ENCODE assay signal across 12 mouse cellular contexts in genomic region chr13:55595375-55595774, GRCm38 (mm10). TPM values are rescaled to one million over a fixed set of nuclear protein-coding genes. Genes with fewer than 3 reads are reported as not detected.
DNase-seq lines count a peak whose midpoint lies in the region; ATAC-seq and TF ChIP-seq lines count a peak whose summit lies in the region.
"Had no signal": no experiment of that assay in that cellular context is flagged by ENCODE, and none has a peak within 500 bp of the region (broad histone marks: within the 10 kb centered on the region; RNA-seq: fewer than 3 reads in every experiment).

No protein-coding gene starts in this region.

- 92% methylated on average over 12 of the region's 12 CpGs for WGBS in forebrain, embryonic 10.5 days
- 86% methylated on average over 12 of the region's 12 CpGs for WGBS in forebrain, embryonic 14.5 days
- 92% methylated on average over 12 of the region's 12 CpGs for WGBS in hindbrain, embryonic 12.5 days

- H3K9ac ChIP-seq in forebrain, embryonic 14.5 days (ENCODE audit: low read length): no peak overlapping the region
- no peak overlapping the region for H3K9ac ChIP-seq in hindbrain, embryonic 12.5 days
- H3K9ac ChIP-seq: forebrain, embryonic 12.5 days had no signal

- H3K4me3 ChIP-seq in forebrain, embryonic 10.5 days: peak overlapping the region; percentile 3; the same call in 1 of the 2 replicates
- no peak overlapping the region for H3K4me3 ChIP-seq in forebrain, embryonic 14.5 days (ENCODE audit: low read depth, low read length)
- H3K4me3 ChIP-seq in gastrocnemius, adult 2 months: peak overlapping the region; percentile 99
- H3K4me3 ChIP-seq in hindbrain, embryonic 12.5 days: no peak overlapping the region
- H3K4me3 ChIP-seq: forebrain, embryonic 12.5 days had no signal

- DNase-seq in forebrain, embryonic 10.5 days (ENCODE audit: extremely low spot score, low spot score): no peak
- no peak for DNase-seq in forebrain, embryonic 14.5 days (ENCODE audit: low spot score)
- peak; percentile 92 for DNase-seq in brain, adult 2 months (ENCODE audit: low read depth, low spot score)
- DNase-seq in gastrocnemius, adult 2 months: peak; percentile 85
- peak; percentile 62 to 76 for DNase-seq in left cerebral cortex, postnatal 14 days (ENCODE audit: low spot score in 2 of 2)
- no peak for DNase-seq in thymus, postnatal 36 days
- no peak for DNase-seq in spleen, postnatal 10 days (ENCODE audit: low spot score in 2 of 2)
- DNase-seq: heart, postnatal 14 days had no signal

- H3K4me2 ChIP-seq in forebrain, embryonic 14.5 days (ENCODE audit: low read length): no peak overlapping the region
- H3K4me2 ChIP-seq in hindbrain, embryonic 12.5 days (replicated peaks): no peak overlapping the region

- no peak overlapping the region for H3K27ac ChIP-seq in forebrain, embryonic 10.5 days
- H3K27ac ChIP-seq in forebrain, embryonic 14.5 days (ENCODE audit: low read depth, low read length): no peak overlapping the region
- H3K27ac ChIP-seq in gastrocnemius, adult 2 months: peak overlapping the region; percentile 62
- H3K27ac ChIP-seq in hindbrain, embryonic 12.5 days: no peak overlapping the region
- H3K27ac ChIP-seq: forebrain, embryonic 12.5 days; kidney, postnatal 0 days; liver, embryonic 12.5 days had no signal

- peaks cover 45% of the 10 kb centered on the region for H3K36me3 ChIP-seq in forebrain, embryonic 10.5 days (replicated peaks)
- peaks cover 40% of the 10 kb centered on the region for H3K36me3 ChIP-seq in forebrain, embryonic 14.5 days (ENCODE audit: control insufficient read depth, insufficient read depth, low read length)
- peaks cover 41% of the 10 kb centered on the region for H3K36me3 ChIP-seq in hindbrain, embryonic 12.5 days

- no peak for TF ChIP-seq CTCF in gastrocnemius, adult 2 months (IDR thresholded peaks at IDR 0.05)

- no peaks in the 10 kb centered on the region for H3K9me3 ChIP-seq in forebrain, embryonic 10.5 days
- H3K9me3 ChIP-seq in forebrain, embryonic 14.5 days (replicated peaks; ENCODE audit: control insufficient read depth, low read length): no peaks in the 10 kb centered on the region
- no peaks in the 10 kb centered on the region for H3K9me3 ChIP-seq in hindbrain, embryonic 12.5 days (replicated peaks)
- H3K9me3 ChIP-seq: forebrain, embryonic 12.5 days; liver, embryonic 12.5 days had no signal

- peaks cover 29% of the 10 kb centered on the region for H3K4me1 ChIP-seq in forebrain, embryonic 10.5 days
- peaks cover 8% of the 10 kb centered on the region for H3K4me1 ChIP-seq in forebrain, embryonic 14.5 days (ENCODE audit: control insufficient read depth, insufficient read depth, low read length)
- peaks cover 13% of the 10 kb centered on the region for H3K4me1 ChIP-seq in hindbrain, embryonic 12.5 days

- ATAC-seq in forebrain, embryonic 14.5 days: no peak
- no peak for ATAC-seq in hindbrain, embryonic 12.5 days (ENCODE audit: low FRiP score)
- ATAC-seq: liver, embryonic 12.5 days had no signal

- intact Hi-C loops in gastrocnemius, adult 2 months (cut with DNase I): no loop called here
- intact Hi-C loops in left cerebral cortex, postnatal 14 days (cut with DNase I): no loop called here

- peaks cover 6% of the 10 kb centered on the region for H3K27me3 ChIP-seq in forebrain, embryonic 10.5 days (ENCODE audit: poor library complexity, severe bottlenecking)
- no peaks in the 10 kb centered on the region for H3K27me3 ChIP-seq in forebrain, embryonic 14.5 days (replicated peaks; ENCODE audit: control insufficient read depth, insufficient read depth, low read length)
- peaks cover 4% of the 10 kb centered on the region for H3K27me3 ChIP-seq in hindbrain, embryonic 12.5 days
- H3K27me3 ChIP-seq: liver, embryonic 12.5 days had no signal

RNA-seq across cellular contexts. Expression of gene B4galt7, which starts 4.3 kb away (rescaled TPM):
- polyA plus RNA-seq in forebrain, embryonic 10.5 days (2016; fragmentation: Nextera tagmentation; extraction: Ambion mirVana): 26.6 and 28.9 TPM in 2 replicates
- polyA plus RNA-seq in forebrain, embryonic 14.5 days (2014; fragmentation: Nextera tagmentation; extraction: Ambion mirVana): 10.4 and 12.2 TPM in 2 replicates
- total RNA-seq in gastrocnemius, adult 2 months (2021): 1 to 10 TPM; 5.9 to 7.1 TPM
- total RNA-seq in left cerebral cortex, postnatal 14 days (2021): 10 to 100 TPM; 22.6 to 23.3 TPM
- 42.5 and 43.4 TPM in 2 replicates for polyA plus RNA-seq in hindbrain, embryonic 12.5 days (2016; fragmentation: Nextera tagmentation; extraction: Ambion mirVana)

RNA-seq across cellular contexts. Expression of gene Tmed9, which starts 21.8 kb away (rescaled TPM):
- polyA plus RNA-seq in forebrain, embryonic 10.5 days (2016; fragmentation: Nextera tagmentation; extraction: Ambion mirVana): 129 and 141 TPM in 2 replicates
- 66.6 and 70.4 TPM in 2 replicates for polyA plus RNA-seq in forebrain, embryonic 14.5 days (2014; fragmentation: Nextera tagmentation; extraction: Ambion mirVana)
- 10 to 100 TPM; 53.3 to 77.0 TPM for total RNA-seq in gastrocnemius, adult 2 months (2021)
- 100 to 1,000 TPM; 117 to 123 TPM for total RNA-seq in left cerebral cortex, postnatal 14 days (2021)
- 113 and 128 TPM in 2 replicates for polyA plus RNA-seq in hindbrain, embryonic 12.5 days (2016; fragmentation: Nextera tagmentation; extraction: Ambion mirVana)

RNA-seq across cellular contexts. Expression of gene Fam193b, which starts 24.5 kb away (rescaled TPM):
- polyA plus RNA-seq in forebrain, embryonic 10.5 days (2016; fragmentation: Nextera tagmentation; extraction: Ambion mirVana): 55.6 and 57.8 TPM in 2 replicates
- polyA plus RNA-seq in forebrain, embryonic 14.5 days (2014; fragmentation: Nextera tagmentation; extraction: Ambion mirVana): 34.3 and 42.5 TPM in 2 replicates
- total RNA-seq in gastrocnemius, adult 2 months (2021): 10 to 100 TPM; 14.4 to 16.6 TPM
- 10 to 100 TPM; 62.8 to 71.1 TPM for total RNA-seq in left cerebral cortex, postnatal 14 days (2021)
- polyA plus RNA-seq in hindbrain, embryonic 12.5 days (2016; fragmentation: Nextera tagmentation; extraction: Ambion mirVana): 67.4 and 71.9 TPM in 2 replicates

RNA-seq across cellular contexts. Expression of gene Caml, which starts 27.4 kb away (rescaled TPM):
- polyA plus RNA-seq in forebrain, embryonic 10.5 days (2016; fragmentation: Nextera tagmentation; extraction: Ambion mirVana): 51.6 and 54.5 TPM in 2 replicates
- polyA plus RNA-seq in forebrain, embryonic 14.5 days (2014; fragmentation: Nextera tagmentation; extraction: Ambion mirVana): 92.9 and 105 TPM in 2 replicates
- total RNA-seq in gastrocnemius, adult 2 months (2021): 1 to 10 TPM; 9.7 to 9.9 TPM
- 10 to 100 TPM; 41.2 to 49.3 TPM for total RNA-seq in left cerebral cortex, postnatal 14 days (2021)
- polyA plus RNA-seq in hindbrain, embryonic 12.5 days (2016; fragmentation: Nextera tagmentation; extraction: Ambion mirVana): 74.1 and 75.9 TPM in 2 replicates

RNA-seq across cellular contexts. Expression of gene Ddx46, which starts 39.5 kb away (rescaled TPM):
- polyA plus RNA-seq in forebrain, embryonic 10.5 days (2016; fragmentation: Nextera tagmentation; extraction: Ambion mirVana): 44.1 and 48.0 TPM in 2 replicates
- 25.4 and 29.9 TPM in 2 replicates for polyA plus RNA-seq in forebrain, embryonic 14.5 days (2014; fragmentation: Nextera tagmentation; extraction: Ambion mirVana)
- 10 to 100 TPM; 20.9 to 26.9 TPM for total RNA-seq in gastrocnemius, adult 2 months (2021)
- 10 to 100 TPM; 37.8 to 44.3 TPM for total RNA-seq in left cerebral cortex, postnatal 14 days (2021)
- 41.1 and 41.2 TPM in 2 replicates for polyA plus RNA-seq in hindbrain, embryonic 12.5 days (2016; fragmentation: Nextera tagmentation; extraction: Ambion mirVana)

Comparison
In these comparisons a context has a peak if more than half of its experiments do, and no peak if none do; other contexts are left out.
1. H3K4me3 ChIP-seq: peak in forebrain, embryonic 10.5 days (single experiment) and gastrocnemius, adult 2 months (single experiment); none in forebrain, embryonic 14.5 days (single experiment) and hindbrain, embryonic 12.5 days (single experiment).
2. DNase-seq: peak in brain, adult 2 months (single experiment), gastrocnemius, adult 2 months (single experiment) and left cerebral cortex, postnatal 14 days (2 of 2); none in forebrain, embryonic 10.5 days (single experiment), forebrain, embryonic 14.5 days (single experiment), thymus, postnatal 36 days (0 of 2) and spleen, postnatal 10 days (0 of 2).